Mouse (Mus musculus) midbrain, embryonic 11.5 days (tissue): ENCODE data around the gene Ndufa1. TPM values are rescaled to one million over a fixed set of nuclear protein-coding genes. Genes with fewer than 3 reads are reported as not detected.
"Not testable (repeated sequence)": the region's sequence is repeated elsewhere in the genome, so short reads cannot be mapped to it uniquely, and the experiment has no call there.

Experiments
- ATAC-seq: fragments of 200-750 bp; cut with Nextera tagmentation; 2 replicates; pipeline ENCODE4 v1.8.0; 2017; ENCODE audit warnings: moderate TSS enrichment, moderate library complexity; ENCODE audit not compliant: low FRiP score
- DNase-seq: peaks from one replicate; pipeline ENCODE4 v3.0.0; 2015; ENCODE audit warnings: low spot score; ENCODE audit errors: missing footprints
- H3K27ac ChIP-seq: fragments of 300-500 bp; sonication (generic); 2 replicates; pipeline ENCODE4 v1.5.1; 2014; ENCODE audit warnings: low read depth, low read length
- H3K27me3 ChIP-seq: fragments of 300-500 bp; sonication (generic); 2 replicates; pipeline ENCODE4 v1.6.1; 2014; ENCODE audit warnings: mild to moderate bottlenecking, low read length, moderate library complexity, mixed read lengths; ENCODE audit not compliant: control insufficient read depth, insufficient read depth
- H3K36me3 ChIP-seq: fragments of 300-500 bp; sonication (generic); 2 replicates; pipeline ENCODE4 v1.6.1; 2014; ENCODE audit warnings: mild to moderate bottlenecking, low read length, moderate library complexity, mixed read lengths; ENCODE audit not compliant: control insufficient read depth, insufficient read depth
- H3K4me1 ChIP-seq: fragments of 300-500 bp; sonication (generic); 2 replicates; pipeline ENCODE4 v1.6.1; 2014; ENCODE audit warnings: low read length; ENCODE audit not compliant: control insufficient read depth, insufficient read depth
- H3K4me2 ChIP-seq: fragments of 300-500 bp; sonication (generic); 2 replicates; pipeline ENCODE4 v1.6.1; 2014; ENCODE audit warnings: mild to moderate bottlenecking, moderate library complexity
- H3K4me3 ChIP-seq: fragments of 300-500 bp; sonication (generic); 2 replicates; pipeline ENCODE4 v1.5.1; 2014; ENCODE audit warnings: low read depth, low read length
- H3K9ac ChIP-seq: fragments of 300-500 bp; sonication (generic); 2 replicates; pipeline ENCODE4 v1.6.1; 2014; ENCODE audit warnings: low read length
- H3K9me3 ChIP-seq: fragments of 300-500 bp; sonication (generic); 2 replicates; pipeline ENCODE4 v1.6.1; 2016; ENCODE audit warnings: low read length; ENCODE audit not compliant: control insufficient read depth
- WGBS: fragments of 180-500 bp; shearing (Covaris S2); extraction: QIAGEN DNeasy Blood & Tissue Kit; methylation state at CpG from one replicate; pipeline ENCODE4 v1.1.7; 2014; 5-methylcytosine and 5-hydroxymethylcytosine counted together
- polyA plus RNA-seq: library from polyadenylated mRNA; unstranded; fragments of >200 nt; fragmentation: Nextera tagmentation; extraction: Ambion mirVana; gene quantifications from 2 replicates; pipeline ENCODE4 v1.2.1, GENCODE M21; 2014

Gene Ndufa1
- polyA plus RNA-seq = 387 and 428 TPM in 2 replicates

- no peaks in the 10 kb centered on the region for H3K36me3 ChIP-seq
- H3K27me3 ChIP-seq = no peaks in the 10 kb centered on the region
- ATAC-seq (peak; percentile 89), DNase-seq (peak; percentile 95)
- H3K4me1 ChIP-seq = no peaks in the 10 kb centered on the region
- peak within 1 kb of the TSS; percentile 59 for H3K4me2 ChIP-seq
- peak within 1 kb of the TSS; percentile 50 for H3K4me3 ChIP-seq
- peak within 1 kb of the TSS; percentile 63 for H3K9ac ChIP-seq
- WGBS = 13% methylated on average over 63 of the region's 63 CpGs
- H3K9me3 ChIP-seq = no peaks in the 10 kb centered on the region
- H3K27ac ChIP-seq = no peak within 1 kb of the TSS
These were observed at the start of gene Ndufa1, which contains the start of gene Rnf113a1 for GRCm38 (mm10) chrX:37191105-37191743. Gene Ndufa1, minus strand, starts transcription at chrX:37191163. Gene Rnf113a1, plus strand, starts transcription at chrX:37191245.

GRCm38 (mm10) chrX:37222158-37222557 lies 31.2 kb upstream of the Ndufa1 start, which contains the start of gene Rhox1:
Gene Rhox1, minus strand, starts transcription at chrX:37222258.
- H3K9me3 ChIP-seq, ATAC-seq, H3K4me2 ChIP-seq, H3K27ac ChIP-seq, H3K36me3 ChIP-seq, H3K4me3 ChIP-seq, H3K9ac ChIP-seq, DNase-seq, H3K4me1 ChIP-seq, H3K27me3 ChIP-seq: not testable (repeated sequence)
- WGBS = 68% methylated on average over 1 of the region's 1 CpGs

GRCm38 (mm10) chrX:37210941-37211340 lies 20.0 kb upstream of the Ndufa1 start, which contains the start of gene Gm9:
Gene Gm9, minus strand, starts transcription at chrX:37211041.
- Histone ChIP-seq H3K4me3 (no peak within 1 kb of the TSS), H3K4me1 (no peaks in the 10 kb centered on the region), H3K36me3 (no peaks in the 10 kb centered on the region), H3K9ac (no peak within 1 kb of the TSS), H3K27me3 (no peaks in the 10 kb centered on the region), H3K4me2 (no peak within 1 kb of the TSS), H3K9me3 (no peaks in the 10 kb centered on the region), H3K27ac (no peak within 1 kb of the TSS)
- 89% methylated on average over 10 of the region's 10 CpGs for WGBS
- DNase-seq (no peak), ATAC-seq (no peak)

- no peak for ATAC-seq
- Histone ChIP-seq H3K9me3 (no peaks in the 10 kb centered on the region), H3K27me3 (no peaks in the 10 kb centered on the region), H3K4me3 (no peak overlapping the region), H3K9ac (no peak overlapping the region), H3K4me1 (no peaks in the 10 kb centered on the region), H3K36me3 (no peaks in the 10 kb centered on the region), H3K27ac (no peak overlapping the region), H3K4me2 (no peak overlapping the region)
- WGBS = 60% methylated on average over 8 of the region's 8 CpGs
- DNase-seq = no peak
These were observed 7.7 kb upstream of the Ndufa1 start for GRCm38 (mm10) chrX:37198676-37199075.

GRCm38 (mm10) chrX:37191744-37192379 lies 899 bp upstream of the Ndufa1 start:
- H3K4me3 ChIP-seq = peak overlapping the region; percentile 50
- 25% methylated on average over 28 of the region's 28 CpGs for WGBS
- DNase-seq (no peak), ATAC-seq (peak; percentile 40)
- no peaks in the 10 kb centered on the region for H3K4me1 ChIP-seq
- no peaks in the 10 kb centered on the region for H3K36me3 ChIP-seq
- no peak overlapping the region for H3K27ac ChIP-seq
- no peaks in the 10 kb centered on the region for H3K9me3 ChIP-seq
- H3K9ac ChIP-seq = peak overlapping the region; percentile 63
- no peaks in the 10 kb centered on the region for H3K27me3 ChIP-seq
- H3K4me2 ChIP-seq = peak overlapping the region; percentile 59

- H3K27me3 ChIP-seq = no peaks in the 10 kb centered on the region
- H3K9ac ChIP-seq = peak overlapping the region; percentile 55
- no peaks in the 10 kb centered on the region for H3K36me3 ChIP-seq
- H3K4me1 ChIP-seq = no peaks in the 10 kb centered on the region
- no peaks in the 10 kb centered on the region for H3K9me3 ChIP-seq
- DNase-seq = no peak
- H3K27ac ChIP-seq = no peak overlapping the region
- no peak; the same call in 1 of the 2 replicates for ATAC-seq
- H3K4me2 ChIP-seq = peak overlapping the region; percentile 59
- H3K4me3 ChIP-seq = peak overlapping the region; percentile 50
- whole genome bisulfite sequencing = 13% methylated on average over 20 of the region's 20 CpGs
These were observed 233 bp downstream of the Ndufa1 start for GRCm38 (mm10) chrX:37190755-37191104.

GRCm38 (mm10) chrX:37184401-37184800 lies 6.6 kb downstream of the Ndufa1 start:
- DNase-seq, H3K27me3 ChIP-seq, H3K27ac ChIP-seq, H3K9me3 ChIP-seq, H3K9ac ChIP-seq, H3K36me3 ChIP-seq, H3K4me1 ChIP-seq, H3K4me3 ChIP-seq, H3K4me2 ChIP-seq, ATAC-seq: not testable (repeated sequence)
- 76% methylated on average over 6 of the region's 8 CpGs for WGBS

- Histone ChIP-seq H3K27me3 (no peaks in the 10 kb centered on the region), H3K4me1 (no peaks in the 10 kb centered on the region), H3K4me3 (no peak within 1 kb of the TSS), H3K36me3 (no peaks in the 10 kb centered on the region), H3K4me2 (no peak within 1 kb of the TSS), H3K9me3 (no peaks in the 10 kb centered on the region), H3K9ac (no peak within 1 kb of the TSS), H3K27ac (no peak within 1 kb of the TSS)
- 50% methylated on average over 5 of the region's 5 CpGs for WGBS
- DNase-seq (no peak), ATAC-seq (no peak)
These were observed 22.2 kb downstream of the Ndufa1 start, which contains the start of gene Akap14 for GRCm38 (mm10) chrX:37168742-37169141. Gene Akap14, minus strand, starts transcription at chrX:37168842.

- H3K36me3 ChIP-seq = no peaks in the 10 kb centered on the region
- no peak overlapping the region for H3K4me2 ChIP-seq
- DNase-seq (peak; percentile 84), ATAC-seq (no peak)
- H3K27ac ChIP-seq = no peak overlapping the region
- 39% methylated on average over 3 of the region's 3 CpGs for WGBS
- no peak overlapping the region for H3K4me3 ChIP-seq
- no peaks in the 10 kb centered on the region for H3K4me1 ChIP-seq
- no peaks in the 10 kb centered on the region for H3K27me3 ChIP-seq
- no peaks in the 10 kb centered on the region for H3K9me3 ChIP-seq
- no peak overlapping the region for H3K9ac ChIP-seq
These were observed 23.9 kb downstream of the Ndufa1 start for GRCm38 (mm10) chrX:37167085-37167484.
